Mouse (Mus musculus) stomach, postnatal 0 days (tissue): ENCODE data around the gene Tctex1d2. TPM values are rescaled to one million over a fixed set of nuclear protein-coding genes. Genes with fewer than 3 reads are reported as not detected.
A peak's percentile ranks its signal among the peaks of the same experiment; 100 is the strongest.

Source experiments
- ATAC-seq: fragments of 200-750 bp; cut with Nextera tagmentation; 2 replicates; pipeline ENCODE4 v1.8.0; 2017; ENCODE audit not compliant: low FRiP score, low TSS enrichment
- DNase-seq: peaks from one replicate; pipeline ENCODE4 v3.0.0-alpha.2; 2016; ENCODE audit warnings: low spot score
- H3K27ac ChIP-seq: fragments of 300-500 bp; sonication (generic); replicated peaks from 2 replicates; pipeline ENCODE4 v1.5.1; 2014; ENCODE audit warnings: mild to moderate bottlenecking, control low read depth
- H3K27me3 ChIP-seq: fragments of 300-500 bp; sonication (generic); 2 replicates; pipeline ENCODE4 v1.6.1; 2014; ENCODE audit warnings: low read length; ENCODE audit not compliant: control insufficient read depth, insufficient read depth
- H3K36me3 ChIP-seq: fragments of 300-500 bp; sonication (generic); 2 replicates; pipeline ENCODE4 v1.6.1; 2014; ENCODE audit warnings: low read length, mixed read lengths; ENCODE audit not compliant: control insufficient read depth, insufficient read depth
- H3K4me1 ChIP-seq: fragments of 300-500 bp; sonication (generic); replicated peaks from 2 replicates; pipeline ENCODE4 v1.6.1; 2014; ENCODE audit warnings: antibody characterized with exemption; ENCODE audit not compliant: control insufficient read depth, insufficient read depth
- H3K4me2 ChIP-seq: fragments of 300-500 bp; sonication (generic); replicated peaks from 2 replicates; pipeline ENCODE4 v1.6.1; 2014; ENCODE audit warnings: low read depth, mild to moderate bottlenecking, control low read depth, moderate library complexity
- H3K4me3 ChIP-seq: fragments of 300-500 bp; sonication (generic); 2 replicates; pipeline ENCODE4 v1.5.1; 2014; ENCODE audit warnings: low read depth, low read length, control low read depth
- H3K9ac ChIP-seq: fragments of 300-500 bp; sonication (generic); 2 replicates; pipeline ENCODE4 v1.6.1; 2014; ENCODE audit warnings: mild to moderate bottlenecking, low read length, control low read depth, mixed read lengths
- H3K9me3 ChIP-seq: fragments of 300-500 bp; sonication (generic); 2 replicates; pipeline ENCODE4 v1.6.1; 2016; ENCODE audit warnings: low read length; ENCODE audit not compliant: control insufficient read depth
- CTCF ChIP-seq: IDR thresholded peaks from 2 replicates; pipeline ENCODE4 v1.5.1; 2016; ENCODE audit warnings: antibody characterized with exemption, low read depth, mild to moderate bottlenecking, moderate library complexity
- EP300 ChIP-seq: optimal IDR thresholded peaks from 2 replicates; pipeline ENCODE3; 2016; ENCODE audit warnings: antibody characterized with exemption
- WGBS: fragments of 180-500 bp; shearing (Covaris S2); extraction: QIAGEN DNeasy Blood & Tissue Kit; methylation state at CpG from one replicate; pipeline ENCODE4 v1.1.7; 2014; 5-methylcytosine and 5-hydroxymethylcytosine counted together
- polyA plus RNA-seq: library from polyadenylated mRNA; unstranded; fragments of >200 nt; fragmentation: Nextera tagmentation; extraction: Ambion mirVana; gene quantifications from 2 replicates; pipeline ENCODE4 v1.2.1, GENCODE M21; 2015

The Tctex1d2 gene
- polyA plus RNA-seq, 1 experiment from 2014 or later = 26.3 TPM

DNA sequence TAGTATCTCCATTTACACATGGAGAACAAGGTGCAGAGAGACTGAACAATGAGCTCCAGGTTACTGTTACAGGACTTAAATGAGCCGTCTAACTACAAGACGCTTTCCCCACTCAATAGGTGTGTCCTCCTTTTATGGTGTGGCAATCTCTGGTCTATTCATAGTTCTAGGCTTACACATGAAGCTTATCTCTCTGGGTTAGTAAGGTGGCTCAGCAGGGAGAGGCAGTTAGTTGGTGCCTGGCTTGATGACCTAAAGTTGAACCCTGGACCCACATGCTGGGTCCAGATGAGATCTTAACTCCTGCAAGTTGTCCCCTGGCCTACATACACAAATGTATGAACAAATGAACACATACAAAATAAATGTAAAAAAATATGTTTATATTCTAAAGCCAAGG, 43.9 kb downstream of the Tctex1d2 start:
- no peak overlapping the region for H3K4me2 ChIP-seq
- WGBS = 67% methylated on average over 2 of the region's 2 CpGs
- peak; percentile 54 for DNase-seq
- peaks cover 3% of the 10 kb centered on the region; the same call in 1 of the 2 replicates for H3K36me3 ChIP-seq
- H3K9ac ChIP-seq = no peak overlapping the region
- H3K27me3 ChIP-seq = no peaks in the 10 kb centered on the region
- H3K27ac ChIP-seq = peak overlapping the region; percentile 65; the same call in 1 of the 2 replicates
- no peaks in the 10 kb centered on the region for H3K4me1 ChIP-seq
- H3K4me3 ChIP-seq = no peak overlapping the region
- no peaks in the 10 kb centered on the region for H3K9me3 ChIP-seq
- peak; percentile 93 for ATAC-seq
- TF ChIP-seq EP300 (no peak), CTCF (no peak)

DNA sequence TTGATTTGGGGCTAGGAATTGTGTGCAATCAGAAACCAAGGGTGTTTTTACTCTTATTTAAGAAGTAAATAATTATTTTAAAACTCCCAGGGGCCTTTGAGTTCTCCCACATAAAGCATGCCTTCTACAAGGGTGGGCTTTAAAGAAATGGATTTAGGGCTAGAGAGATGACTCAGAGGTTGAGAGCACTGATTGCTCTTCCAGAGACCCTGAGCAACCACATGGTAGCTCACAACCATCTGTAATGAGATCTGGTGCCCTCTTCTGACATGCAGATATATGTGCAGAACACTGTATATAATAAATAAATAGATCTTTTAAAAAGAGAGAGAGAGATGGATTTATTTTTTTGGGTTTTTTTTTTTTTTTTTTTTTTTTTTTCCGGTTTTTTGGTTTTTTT, 45.4 kb downstream of the Tctex1d2 start:
- no peak for DNase-seq
- no CpG with 5 or more reads among the region's 1 CpGs for WGBS
- ATAC-seq = no peak
- Histone ChIP-seq H3K27ac (no peak overlapping the region), H3K9ac (no peak overlapping the region), H3K27me3 (no peaks in the 10 kb centered on the region), H3K4me3 (no peak overlapping the region), H3K4me1 (no peaks in the 10 kb centered on the region), H3K36me3 (peaks cover 9% of the 10 kb centered on the region), H3K9me3 (no peaks in the 10 kb centered on the region), H3K4me2 (no peak overlapping the region)
- TF ChIP-seq CTCF = peak; percentile 20; the same call in 1 of the 2 replicates
- no peak for TF ChIP-seq EP300

DNA sequence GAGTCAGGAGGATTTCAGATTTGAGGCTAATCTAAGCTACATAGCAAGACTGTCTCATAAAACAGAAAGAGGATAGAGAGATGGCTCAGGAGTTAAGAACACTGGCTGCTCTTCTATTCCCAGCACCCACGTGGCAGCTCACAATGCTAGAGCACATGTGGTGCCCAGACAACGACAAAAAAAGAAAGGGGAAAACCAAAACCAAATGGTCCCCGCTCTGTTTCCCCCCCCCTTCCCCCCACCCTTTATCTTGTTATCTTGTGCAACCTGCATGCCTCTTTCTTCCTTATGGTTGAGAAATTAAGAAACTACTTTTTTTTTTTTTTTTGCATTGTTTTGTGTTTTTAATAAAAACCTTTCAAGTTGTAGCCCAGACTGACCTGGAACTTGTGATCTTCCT, 49.0 kb downstream of the Tctex1d2 start:
- Histone ChIP-seq H3K9ac (no peak overlapping the region), H3K36me3 (peaks cover 13% of the 10 kb centered on the region), H3K4me2 (no peak overlapping the region), H3K4me1 (no peaks in the 10 kb centered on the region), H3K27me3 (no peaks in the 10 kb centered on the region), H3K27ac (no peak overlapping the region), H3K4me3 (no peak overlapping the region), H3K9me3 (no peaks in the 10 kb centered on the region)
- TF ChIP-seq CTCF (no peak), EP300 (no peak)
- ATAC-seq = no peak
- WGBS = 96% methylated on average over 3 of the region's 3 CpGs
- no peak for DNase-seq

DNA sequence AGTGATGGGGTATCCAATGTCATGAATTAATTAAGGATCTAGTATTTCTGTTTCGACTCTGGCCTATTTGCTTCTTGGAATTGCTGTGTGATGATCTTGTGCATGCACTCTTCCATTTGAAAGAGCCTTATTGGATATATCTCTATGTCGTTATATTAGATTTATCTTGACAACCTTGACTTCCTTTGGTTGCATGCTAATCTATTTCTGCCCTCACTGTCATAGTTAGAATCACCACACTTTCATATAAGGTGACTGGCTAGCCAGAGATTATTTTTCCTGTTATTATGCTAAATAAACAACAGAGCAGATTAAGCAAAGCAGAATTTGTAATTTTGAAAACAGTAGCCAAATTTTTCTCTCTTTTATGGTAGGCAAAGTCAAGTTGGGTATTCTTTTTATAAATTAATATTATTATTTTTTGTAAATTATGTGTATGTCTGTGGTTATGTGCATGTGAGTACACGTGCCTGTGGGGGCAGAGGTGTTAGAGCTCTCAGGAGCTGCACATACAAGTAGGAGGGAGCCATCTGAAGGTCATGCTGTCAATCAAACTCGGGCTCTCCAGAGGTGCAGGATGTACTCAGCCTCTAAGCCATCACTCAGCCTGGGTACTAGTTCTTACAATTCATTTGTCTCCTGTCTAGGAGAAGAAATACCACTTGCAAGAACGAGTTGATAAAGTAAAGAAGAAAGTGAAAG, 50.1 kb downstream of the Tctex1d2 start:
- Histone ChIP-seq H3K9ac (no peak overlapping the region), H3K4me2 (no peak overlapping the region), H3K36me3 (peaks cover 14% of the 10 kb centered on the region), H3K27me3 (no peaks in the 10 kb centered on the region), H3K27ac (no peak overlapping the region), H3K4me1 (no peaks in the 10 kb centered on the region), H3K4me3 (no peak overlapping the region), H3K9me3 (no peaks in the 10 kb centered on the region)
- no peak for TF ChIP-seq EP300
- DNase-seq = no peak
- 70% methylated on average over 5 of the region's 5 CpGs for WGBS
- ATAC-seq = no peak

DNA sequence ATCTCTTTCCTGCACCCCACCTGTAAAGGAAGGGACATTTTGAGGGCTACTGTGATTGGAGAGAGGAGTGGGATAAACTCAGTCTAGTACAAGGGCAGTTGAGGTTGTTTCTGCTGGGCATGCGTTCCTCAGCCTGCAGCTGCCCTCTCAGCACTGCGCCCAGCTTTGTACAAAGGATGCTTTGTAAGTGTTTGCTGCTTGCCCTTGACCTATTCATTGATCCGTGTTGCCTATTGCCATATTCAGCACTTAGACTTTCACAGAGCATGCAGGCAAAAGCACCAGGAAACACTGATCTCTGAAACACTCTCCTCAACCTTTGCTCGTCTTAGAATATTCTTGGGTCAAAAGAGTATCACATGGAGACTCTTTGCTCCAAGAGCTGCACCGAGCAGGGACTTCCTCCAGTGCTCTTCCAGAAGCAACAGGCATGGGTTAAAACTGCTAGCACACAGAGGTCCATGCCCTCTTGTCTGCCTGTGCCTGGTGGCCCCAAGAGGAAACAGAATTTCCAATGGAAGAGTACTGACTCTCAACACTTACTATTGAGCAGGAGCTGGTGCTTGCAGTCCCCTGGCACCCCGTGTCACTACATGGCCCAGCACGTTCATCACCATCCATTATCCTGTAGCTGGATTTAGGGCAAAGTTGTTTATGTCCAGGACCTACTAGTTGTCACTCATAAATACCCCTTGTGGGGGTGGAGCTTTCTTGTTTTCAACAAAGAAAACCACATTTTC, 52.9 kb downstream of the Tctex1d2 start:
- TF ChIP-seq EP300 (no peak), CTCF (no peak)
- 76% methylated on average over 7 of the region's 7 CpGs for WGBS
- no peak for ATAC-seq
- Histone ChIP-seq H3K9me3 (no peaks in the 10 kb centered on the region), H3K4me1 (no peaks in the 10 kb centered on the region), H3K9ac (no peak overlapping the region), H3K4me3 (no peak overlapping the region), H3K27me3 (no peaks in the 10 kb centered on the region), H3K4me2 (no peak overlapping the region), H3K36me3 (peaks cover 14% of the 10 kb centered on the region), H3K27ac (no peak overlapping the region)
- DNase-seq = no peak

DNA sequence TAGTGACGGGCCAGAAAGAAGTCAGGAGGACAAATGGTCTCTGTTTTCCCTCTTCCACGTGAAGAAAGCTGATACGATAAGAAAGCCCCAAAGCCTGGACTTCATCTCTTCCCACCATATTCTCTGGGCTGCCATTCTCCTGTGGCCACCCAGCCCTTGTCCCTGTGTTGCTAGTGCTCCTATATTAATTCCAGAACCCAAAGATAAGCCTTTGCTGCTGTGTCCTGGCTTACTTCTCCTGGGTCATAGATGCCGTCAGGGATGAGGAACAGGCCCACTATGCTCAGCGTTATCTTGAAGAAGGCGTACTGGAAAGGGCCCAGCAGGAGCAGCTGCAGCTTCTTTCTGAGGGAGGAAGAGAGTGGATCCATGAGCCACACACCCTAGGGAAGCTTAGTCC, 57.8 kb downstream of the Tctex1d2 start:
- Histone ChIP-seq H3K4me2 (no peak overlapping the region), H3K9me3 (no peaks in the 10 kb centered on the region), H3K27ac (no peak overlapping the region), H3K36me3 (peaks cover 2% of the 10 kb centered on the region; the same call in 1 of the 2 replicates), H3K4me3 (no peak overlapping the region), H3K4me1 (no peaks in the 10 kb centered on the region), H3K9ac (no peak overlapping the region), H3K27me3 (no peaks in the 10 kb centered on the region)
- ATAC-seq (no peak), DNase-seq (no peak)
- no peak for TF ChIP-seq CTCF
- TF ChIP-seq EP300 = no peak
- WGBS = 75% methylated on average over 6 of the region's 6 CpGs

Other genes with a start within 250 kb of the Tctex1d2 start
- not detected in 2 replicates for gene Bex6, start 239.9 kb upstream of the Tctex1d2 start, polyA plus RNA-seq
- 11.7 and 11.8 TPM in 2 replicates for gene Fbxo45, start 172.5 kb upstream of the Tctex1d2 start, polyA plus RNA-seq
- gene Wdr53, start 172.5 kb upstream of the Tctex1d2 start, polyA plus RNA-seq = 17.7 and 22.3 TPM in 2 replicates
- 0.06 and 0.08 TPM in 2 replicates for gene Smco1, start 148.2 kb upstream of the Tctex1d2 start, polyA plus RNA-seq
- gene Rnf168, start 142.2 kb upstream of the Tctex1d2 start, polyA plus RNA-seq = 17.9 and 20.2 TPM in 2 replicates
- 8.0 and 8.2 TPM in 2 replicates for gene Ubxn7, start 87.4 kb upstream of the Tctex1d2 start, polyA plus RNA-seq
- gene Tm4sf19, start 19.2 kb upstream of the Tctex1d2 start, polyA plus RNA-seq = not detected in 2 replicates
- gene Pcyt1a, start 11.2 kb downstream of the Tctex1d2 start, polyA plus RNA-seq = 30.8 and 38.6 TPM in 2 replicates
- 2.7 and 3.1 TPM in 2 replicates for gene Slc51a, start 68.2 kb downstream of the Tctex1d2 start, polyA plus RNA-seq
- not detected in 2 replicates for gene Zdhhc19, start 76.6 kb downstream of the Tctex1d2 start, polyA plus RNA-seq
- gene Tfrc, start 189.2 kb downstream of the Tctex1d2 start, polyA plus RNA-seq = 45.6 and 50.0 TPM in 2 replicates
- 17.1 and 21.0 TPM in 2 replicates for gene Tnk2, start 224.2 kb downstream of the Tctex1d2 start, polyA plus RNA-seq